Mouse (Mus musculus): ENCODE measurements around the gene Poldip3.
"Not testable (repeated sequence)": the region's sequence is repeated elsewhere in the genome, so short reads cannot be mapped to it uniquely, and the experiment has no call there.

The Poldip3 gene

GRCm38 (mm10) chr15:83164971-83165471, 15.8 kb upstream of the Poldip3 start:
- DNase-seq (ENCODE audit: low spot score): no peak

GRCm38 (mm10) chr15:83162818-83163485, 13.8 kb upstream of the Poldip3 start:
- DNase-seq (ENCODE audit: low spot score): no peak

GRCm38 (mm10) chr15:83162001-83162400, 12.8 kb upstream of the Poldip3 start:
- no peak for DNase-seq (ENCODE audit: low spot score)

GRCm38 (mm10) chr15:83161062-83161748, 12.0 kb upstream of the Poldip3 start:
- peak; percentile 61 for DNase-seq (ENCODE audit: low spot score)

GRCm38 (mm10) chr15:83160561-83160960, 11.4 kb upstream of the Poldip3 start:
- no peak for DNase-seq (ENCODE audit: low spot score)

- no peak for DNase-seq (ENCODE audit: low spot score)
Observed at GRCm38 (mm10) chr15:83159823-83160222, 10.6 kb upstream of the Poldip3 start.

- no peak for DNase-seq (ENCODE audit: low spot score)
Observed at GRCm38 (mm10) chr15:83158587-83159160, 9.5 kb upstream of the Poldip3 start.

- DNase-seq (ENCODE audit: low spot score): no peak
Observed at GRCm38 (mm10) chr15:83157667-83158064, 8.5 kb upstream of the Poldip3 start.

GRCm38 (mm10) chr15:83156929-83157666, 7.9 kb upstream of the Poldip3 start:
- peak; percentile 71 for DNase-seq (ENCODE audit: low spot score)

- no peak for DNase-seq (ENCODE audit: low spot score)
Observed at GRCm38 (mm10) chr15:83155672-83156419, 6.7 kb upstream of the Poldip3 start.

GRCm38 (mm10) chr15:83154309-83154708, 5.1 kb upstream of the Poldip3 start:
- no peak for DNase-seq (ENCODE audit: low spot score)

GRCm38 (mm10) chr15:83150694-83151093, 1.5 kb upstream of the Poldip3 start:
- DNase-seq (ENCODE audit: low spot score): no peak

GRCm38 (mm10) chr15:83150073-83150442, 874 bp upstream of the Poldip3 start:
- no peak for DNase-seq (ENCODE audit: low spot score)

GRCm38 (mm10) chr15:83148801-83149195, 386 bp downstream of the Poldip3 start:
- DNase-seq (ENCODE audit: low spot score): no peak

GRCm38 (mm10) chr15:83148395-83148794, 789 bp downstream of the Poldip3 start:
- DNase-seq (ENCODE audit: low spot score): peak; percentile 44

- DNase-seq (ENCODE audit: low spot score): no peak
Observed at GRCm38 (mm10) chr15:83145541-83145940, 3.6 kb downstream of the Poldip3 start.

GRCm38 (mm10) chr15:83142861-83143260, 6.3 kb downstream of the Poldip3 start:
- DNase-seq (ENCODE audit: low spot score): no peak

- DNase-seq (ENCODE audit: low spot score): no peak
Observed at GRCm38 (mm10) chr15:83135654-83136053, 13.5 kb downstream of the Poldip3 start.

- DNase-seq (ENCODE audit: low spot score): no peak
Observed at GRCm38 (mm10) chr15:83134671-83135070, 14.5 kb downstream of the Poldip3 start.

- no peak for DNase-seq (ENCODE audit: low spot score)
Observed at GRCm38 (mm10) chr15:83129530-83130231, 19.5 kb downstream of the Poldip3 start.

GRCm38 (mm10) chr15:83127037-83127436, 22.1 kb downstream of the Poldip3 start:
- DNase-seq (ENCODE audit: low spot score): not testable (repeated sequence)

Data from embryo, embryonic 10.5 days (tissue).